Mouse (Mus musculus) skeletal muscle tissue, adult 2 months (tissue): ENCODE results near the gene Prkce.

ENCODE experiments used
- DNase-seq: peaks from one replicate; pipeline ENCODE4 v3.0.0-alpha.2; 2012; ENCODE audit warnings: low read depth, low spot score

The Prkce gene

GRCm38 (mm10) chr17:86261067-86261466 lies 93.5 kb downstream of the Prkce start:
- no peak for DNase-seq

GRCm38 (mm10) chr17:86263985-86264649 lies 96.5 kb downstream of the Prkce start:
- DNase-seq: no peak

DNA sequence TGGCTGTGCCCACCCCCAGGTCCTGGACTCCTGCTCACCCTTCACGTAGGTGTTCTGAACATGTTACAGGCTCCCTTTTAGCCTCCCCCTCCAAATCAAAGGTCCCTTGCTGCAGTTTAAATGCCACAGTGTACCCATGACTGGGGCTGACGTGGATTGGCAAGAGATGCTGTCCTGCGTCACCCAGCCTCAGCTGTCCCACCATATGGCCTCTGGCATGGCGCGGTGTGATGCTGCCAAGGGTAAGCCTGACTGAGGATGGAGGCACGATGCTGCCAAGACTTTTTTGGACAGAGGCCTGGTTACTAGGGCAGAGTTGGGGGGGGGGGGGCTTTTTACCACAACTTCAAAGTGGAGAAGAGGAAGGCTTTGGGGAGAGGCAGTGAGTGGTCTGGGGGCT lies 98.5 kb downstream of the Prkce start:
- DNase-seq: no peak

GRCm38 (mm10) chr17:86267126-86267760 lies 99.7 kb downstream of the Prkce start:
- no peak for DNase-seq

GRCm38 (mm10) chr17:86269639-86270038 lies 102.1 kb downstream of the Prkce start:
- DNase-seq: no peak

- DNase-seq: no peak
Observed at GRCm38 (mm10) chr17:86270523-86270922, 102.9 kb downstream of the Prkce start.

DNA sequence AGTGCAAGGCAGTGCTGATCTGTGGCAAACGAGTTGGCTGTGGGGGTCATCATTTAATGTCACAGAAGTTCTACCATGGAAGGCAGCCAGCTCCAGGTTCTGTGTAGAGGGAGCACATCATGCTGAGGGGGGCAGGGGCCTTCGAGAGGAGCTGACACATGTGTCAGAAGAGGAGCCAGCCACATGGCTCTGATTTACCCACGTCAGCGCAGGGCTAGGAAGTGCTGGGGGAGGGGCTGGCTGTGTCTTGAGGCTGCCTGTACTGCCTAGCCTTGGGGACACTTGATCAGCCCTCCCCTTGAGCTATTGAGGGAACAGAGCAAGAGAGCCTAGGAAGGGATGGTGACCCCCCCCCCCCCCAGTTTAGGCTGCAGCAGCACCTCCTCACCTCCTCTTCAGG lies 103.7 kb downstream of the Prkce start:
- no peak for DNase-seq

- DNase-seq: no peak
Observed at GRCm38 (mm10) chr17:86272961-86273360, 105.4 kb downstream of the Prkce start.

- DNase-seq: no peak
Observed at GRCm38 (mm10) chr17:86273566-86274349, 106.2 kb downstream of the Prkce start.

DNA sequence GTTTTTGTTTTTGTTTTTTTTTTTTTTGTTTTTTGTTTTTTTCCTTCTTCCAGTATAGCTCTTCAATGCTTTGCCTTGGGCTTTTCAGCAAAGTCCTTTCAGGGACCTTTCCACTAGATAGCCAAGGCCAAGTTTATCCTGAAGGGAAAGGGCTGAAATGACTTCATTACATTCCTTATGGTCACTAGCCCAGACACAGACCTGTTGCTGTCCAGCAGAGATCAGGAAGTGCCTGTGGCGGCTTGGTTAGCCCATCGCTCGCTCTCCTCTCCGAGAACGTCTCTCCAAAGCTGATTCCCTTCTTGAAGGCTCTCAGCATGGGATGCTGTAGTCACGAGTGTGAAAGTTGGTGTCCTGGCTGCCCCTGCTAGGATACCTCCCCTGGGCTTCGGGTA lies 106.8 kb downstream of the Prkce start:
- DNase-seq: no peak

DNA sequence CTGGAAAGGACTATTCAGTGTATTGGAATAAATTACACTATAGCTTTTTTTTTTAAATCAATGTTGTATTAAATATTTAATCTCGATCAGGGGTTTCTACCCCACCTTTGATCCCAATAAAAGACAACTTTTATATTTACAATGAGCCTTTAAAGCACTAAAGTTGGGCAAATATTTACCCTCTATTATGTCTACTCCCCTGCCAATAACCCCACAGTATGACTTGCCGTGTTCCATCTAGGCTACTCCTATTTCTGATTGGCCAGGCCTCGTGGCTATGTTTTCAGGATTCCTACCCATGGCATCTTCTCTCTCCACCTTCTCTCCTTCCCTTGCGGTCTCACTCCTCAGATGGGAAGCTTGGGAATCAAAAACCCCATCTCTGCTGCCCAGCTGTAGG lies 108.8 kb downstream of the Prkce start:
- DNase-seq: no peak

DNA sequence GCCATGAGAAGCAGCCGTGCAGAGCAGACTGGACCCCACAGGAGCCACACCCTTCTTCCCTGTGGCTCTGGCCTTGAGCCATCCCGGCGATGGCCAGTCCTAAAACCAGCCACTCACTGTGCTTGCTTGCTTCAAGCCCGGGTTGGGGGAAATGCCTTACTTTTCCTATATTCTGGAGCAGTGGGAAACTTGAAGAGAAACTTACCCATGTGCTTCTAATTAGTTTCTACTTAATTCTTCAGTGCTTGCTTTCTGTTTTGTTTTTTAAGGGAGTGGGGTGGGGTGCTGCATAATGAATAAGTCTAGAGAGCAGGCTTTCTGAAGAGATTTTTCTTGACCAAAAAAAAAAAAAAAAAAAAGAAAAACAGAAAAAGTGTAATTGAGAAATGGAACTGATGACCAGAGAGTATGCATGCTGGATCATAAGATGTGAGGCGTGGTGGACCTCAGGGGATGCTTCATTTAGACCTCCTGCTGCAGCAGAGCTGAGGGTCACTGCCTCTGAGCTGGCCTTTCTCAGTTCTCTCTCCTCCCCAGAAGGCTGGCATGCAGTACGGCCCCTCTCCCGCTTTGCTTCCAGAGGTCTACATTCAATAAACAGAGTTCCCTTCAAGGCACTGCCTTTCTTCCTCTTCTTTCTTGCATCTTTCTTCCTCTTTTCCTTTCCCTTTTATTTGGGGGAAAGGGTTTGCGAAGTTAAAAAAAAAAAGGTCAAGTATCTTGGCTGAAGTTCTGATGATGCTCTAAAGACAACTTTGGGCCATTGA lies 109.6 kb downstream of the Prkce start:
- no peak for DNase-seq

DNA sequence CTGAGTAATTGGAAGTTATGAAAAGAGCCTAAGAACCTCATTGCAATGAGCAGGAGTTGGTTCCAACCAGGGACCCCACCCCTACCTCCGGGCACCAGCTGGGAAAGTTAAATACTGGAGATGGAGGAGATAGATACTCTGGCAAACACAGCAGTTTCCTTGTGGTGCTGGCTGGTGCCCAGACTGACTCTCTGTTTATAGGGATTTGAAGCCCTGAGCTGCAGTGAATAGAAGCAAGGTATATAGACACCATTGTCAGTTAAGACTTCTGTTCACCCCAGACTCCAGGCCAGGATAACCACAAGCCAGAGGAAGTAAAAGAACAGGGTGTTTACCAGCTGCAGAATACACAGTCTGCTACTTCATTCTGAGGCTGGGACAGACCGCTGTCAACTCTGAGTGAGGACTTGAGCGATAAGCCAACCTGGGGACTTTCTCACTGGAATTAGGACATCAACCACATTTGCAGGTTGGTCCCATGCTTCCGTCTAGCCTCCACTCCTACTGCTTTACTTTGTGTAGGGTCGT lies 110.5 kb downstream of the Prkce start:
- DNase-seq: no peak

DNA sequence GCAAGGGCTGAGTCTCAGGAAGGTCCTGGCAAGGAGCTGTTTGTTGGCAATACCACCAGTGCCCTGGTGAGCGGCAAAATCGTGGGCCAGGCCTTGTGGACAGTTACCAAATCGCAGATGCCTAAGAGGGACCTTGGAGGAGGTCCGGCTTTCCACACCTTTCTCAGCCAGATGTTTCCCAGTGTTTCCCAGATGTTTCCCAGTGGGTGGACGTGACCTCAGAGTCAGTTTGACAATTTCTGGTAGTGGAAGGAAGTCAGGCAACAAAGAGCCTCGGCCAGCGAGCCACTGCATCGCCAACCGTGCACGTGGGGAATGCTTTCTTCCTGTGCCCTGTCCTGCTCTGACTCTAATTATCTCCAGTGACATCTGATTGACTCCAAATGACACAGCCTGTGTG lies 112.2 kb downstream of the Prkce start:
- DNase-seq: no peak

DNA sequence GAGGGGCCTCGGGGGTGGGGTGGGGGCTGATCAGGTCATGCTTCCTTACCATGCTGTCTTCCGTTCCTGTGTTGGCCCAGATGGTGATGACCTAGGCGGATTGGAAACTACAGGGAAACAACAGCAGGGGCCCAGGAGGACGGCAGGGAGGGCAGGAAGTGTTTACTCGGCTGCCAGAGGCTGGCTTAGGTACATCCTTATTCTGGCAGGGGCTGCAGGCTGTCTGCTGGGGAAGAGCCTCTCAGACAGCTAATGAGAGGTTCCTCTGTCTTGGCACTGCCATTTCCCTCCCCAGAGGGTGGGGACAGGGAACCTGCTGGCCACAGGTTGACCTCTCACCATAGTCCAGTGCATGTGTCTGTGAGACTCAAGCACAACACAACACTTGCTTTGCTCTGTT lies 116.2 kb downstream of the Prkce start:
- no peak for DNase-seq

GRCm38 (mm10) chr17:86285058-86285457 lies 117.5 kb downstream of the Prkce start:
- no peak for DNase-seq

- peak; percentile 51 for DNase-seq
Observed at GRCm38 (mm10) chr17:86286747-86287271, 119.2 kb downstream of the Prkce start.

GRCm38 (mm10) chr17:86292711-86293110 lies 125.1 kb downstream of the Prkce start:
- DNase-seq: no peak

DNA sequence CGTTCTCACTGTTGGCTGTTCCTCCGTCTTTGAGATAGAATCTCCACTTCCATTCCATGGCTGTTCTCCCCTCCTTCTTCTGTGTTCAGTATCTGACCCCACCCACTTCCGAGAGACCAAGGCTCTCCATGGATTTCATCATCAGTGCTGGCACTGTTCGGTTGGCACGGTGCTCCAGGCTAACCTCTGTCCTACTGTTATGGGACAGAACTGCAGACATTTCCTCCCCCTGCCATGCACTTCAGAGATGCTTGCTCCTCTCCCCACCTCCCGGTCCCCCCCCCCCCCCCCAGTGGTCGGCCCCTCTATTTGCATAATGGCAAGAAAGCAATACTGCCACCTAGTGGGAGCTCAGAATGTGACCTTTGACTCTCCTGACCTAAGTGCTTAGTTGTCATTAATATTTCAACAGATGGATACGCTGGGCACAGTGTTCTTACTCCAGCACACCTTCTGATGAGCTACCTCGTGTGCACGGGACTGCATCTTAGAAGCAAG lies 125.7 kb downstream of the Prkce start:
- peak; percentile 77 for DNase-seq

DNA sequence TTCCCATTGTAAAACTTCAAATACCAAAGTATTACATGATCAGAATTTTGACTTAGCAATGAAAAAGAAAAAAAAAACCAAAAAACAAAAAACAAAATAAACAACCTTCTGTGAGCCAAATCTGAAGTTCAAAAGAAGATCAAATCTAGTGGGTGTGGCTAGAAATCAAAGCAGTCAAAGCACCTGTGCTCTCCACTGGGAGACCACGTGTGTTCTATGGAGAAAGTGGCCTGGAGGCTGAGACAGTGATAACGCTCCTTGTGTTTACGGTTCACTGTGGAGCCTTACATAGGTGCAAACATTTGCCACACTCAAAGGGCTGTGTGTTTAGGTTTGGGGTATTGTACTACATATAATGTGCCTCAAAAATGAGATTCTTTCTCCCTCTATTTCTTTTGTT lies 132.0 kb downstream of the Prkce start:
- no peak for DNase-seq
